Mouse (Mus musculus) midbrain, embryonic 16.5 days (tissue): ENCODE data around the gene Cntnap2. TPM values are rescaled to one million over a fixed set of nuclear protein-coding genes. Genes with fewer than 3 reads are reported as not detected.
A peak's percentile ranks its signal among the peaks of the same experiment; 100 is the strongest.

Experiments
- ATAC-seq: fragments of 200-750 bp; cut with Nextera tagmentation; 2 replicates; pipeline ENCODE4 v1.8.0; 2017; ENCODE audit warnings: moderate TSS enrichment
- H3K27ac ChIP-seq: fragments of 300-500 bp; sonication (generic); 2 replicates; pipeline ENCODE4 v1.5.1; 2014; ENCODE audit warnings: mild to moderate bottlenecking, low read length, mixed read lengths
- H3K27me3 ChIP-seq: fragments of 300-500 bp; sonication (generic); 2 replicates; pipeline ENCODE4 v1.6.1; 2014; ENCODE audit warnings: low read depth, low read length, mixed read lengths; ENCODE audit not compliant: control insufficient read depth, insufficient read depth
- H3K36me3 ChIP-seq: fragments of 300-500 bp; sonication (generic); 2 replicates; pipeline ENCODE4 v1.6.1; 2014; ENCODE audit warnings: mild to moderate bottlenecking, low read length, moderate library complexity, mixed read lengths; ENCODE audit not compliant: control insufficient read depth, insufficient read depth
- H3K4me1 ChIP-seq: fragments of 300-500 bp; sonication (generic); 2 replicates; pipeline ENCODE4 v1.6.1; 2014; ENCODE audit warnings: mild to moderate bottlenecking, low read length, mixed read lengths; ENCODE audit not compliant: control insufficient read depth, insufficient read depth
- H3K4me2 ChIP-seq: fragments of 300-500 bp; sonication (generic); 2 replicates; pipeline ENCODE4 v1.6.1; 2014; ENCODE audit warnings: mild to moderate bottlenecking, low read length, mixed read lengths
- H3K4me3 ChIP-seq: fragments of 300-500 bp; sonication (generic); 2 replicates; pipeline ENCODE4 v1.5.1; 2014; ENCODE audit warnings: low read depth, mild to moderate bottlenecking, low read length, moderate library complexity, mixed read lengths
- H3K9ac ChIP-seq: fragments of 300-500 bp; sonication (generic); 2 replicates; pipeline ENCODE4 v1.6.1; 2014; ENCODE audit warnings: low read depth, low read length, mixed read lengths
- H3K9me3 ChIP-seq: fragments of 300-500 bp; sonication (generic); replicated peaks from 2 replicates; pipeline ENCODE4 v1.6.1; 2014; ENCODE audit warnings: mild to moderate bottlenecking, low read length, mixed read lengths; ENCODE audit not compliant: control insufficient read depth, poor library complexity, severe bottlenecking
- WGBS: fragments of 180-500 bp; shearing (Covaris S2); extraction: QIAGEN DNeasy Blood & Tissue Kit; methylation state at CpG from one replicate; pipeline ENCODE4 v1.1.7; 2014; 5-methylcytosine and 5-hydroxymethylcytosine counted together
- polyA plus RNA-seq: library from polyadenylated mRNA; unstranded; fragments of >200 nt; fragmentation: Nextera tagmentation; extraction: Ambion mirVana; gene quantifications from 2 replicates; pipeline ENCODE4 v1.2.1, GENCODE M21; 2015

Cntnap2 gene
- polyA plus RNA-seq, 1 experiment from 2014 or later: 63.5 TPM

GRCm38 (mm10) chr6:47026064-47026686 lies 1967.0 kb downstream of the Cntnap2 start:
- ATAC-seq: no peak
- Histone ChIP-seq H3K36me3 (no peaks in the 10 kb centered on the region), H3K4me2 (no peak overlapping the region), H3K27me3 (no peaks in the 10 kb centered on the region), H3K27ac (no peak overlapping the region), H3K9me3 (no peaks in the 10 kb centered on the region), H3K4me3 (no peak overlapping the region), H3K4me1 (no peaks in the 10 kb centered on the region), H3K9ac (no peak overlapping the region)
- 88% methylated on average over 4 of the region's 4 CpGs for WGBS

GRCm38 (mm10) chr6:47031362-47031761 lies 1972.2 kb downstream of the Cntnap2 start:
- no peaks in the 10 kb centered on the region for H3K4me1 ChIP-seq
- WGBS: 83% methylated on average over 2 of the region's 2 CpGs
- ATAC-seq: no peak
- H3K4me2 ChIP-seq: no peak overlapping the region
- H3K27me3 ChIP-seq: no peaks in the 10 kb centered on the region
- no peak overlapping the region for H3K4me3 ChIP-seq
- no peaks in the 10 kb centered on the region for H3K9me3 ChIP-seq
- no peak overlapping the region for H3K9ac ChIP-seq
- no peak overlapping the region for H3K27ac ChIP-seq
- H3K36me3 ChIP-seq: no peaks in the 10 kb centered on the region

DNA sequence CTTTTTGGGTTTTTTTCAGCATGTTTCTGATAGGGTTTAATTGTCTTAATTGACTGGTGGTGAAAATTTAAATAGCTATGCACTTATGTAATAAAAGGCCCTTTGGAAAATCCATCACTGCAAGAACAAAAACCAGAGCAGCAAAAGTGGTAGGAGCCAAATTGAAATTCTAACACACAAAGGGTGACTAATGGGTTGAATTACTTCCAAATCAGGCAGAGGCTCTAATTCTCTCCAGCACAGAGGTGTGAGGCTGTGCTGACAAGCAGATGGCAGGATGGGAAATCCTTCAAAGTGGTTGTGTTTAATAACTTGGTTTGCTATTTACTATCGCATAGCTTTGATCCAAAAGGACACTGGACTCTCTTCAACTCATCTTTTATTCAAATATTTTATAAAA lies 1983.4 kb downstream of the Cntnap2 start:
- Histone ChIP-seq H3K4me3 (no peak overlapping the region), H3K27ac (no peak overlapping the region), H3K27me3 (no peaks in the 10 kb centered on the region), H3K4me2 (no peak overlapping the region), H3K4me1 (peaks cover 2% of the 10 kb centered on the region; the same call in 1 of the 2 replicates), H3K36me3 (no peaks in the 10 kb centered on the region), H3K9me3 (no peaks in the 10 kb centered on the region), H3K9ac (no peak overlapping the region)
- no peak for ATAC-seq
- WGBS: 70% methylated on average over 1 of the region's 1 CpGs

- 90% methylated on average over 1 of the region's 1 CpGs for WGBS
- peaks cover 2% of the 10 kb centered on the region; the same call in 1 of the 2 replicates for H3K4me1 ChIP-seq
- no peaks in the 10 kb centered on the region for H3K27me3 ChIP-seq
- no peak overlapping the region for H3K4me3 ChIP-seq
- no peaks in the 10 kb centered on the region for H3K9me3 ChIP-seq
- no peak overlapping the region for H3K27ac ChIP-seq
- H3K9ac ChIP-seq: no peak overlapping the region
- H3K36me3 ChIP-seq: no peaks in the 10 kb centered on the region
- H3K4me2 ChIP-seq: no peak overlapping the region
- ATAC-seq: no peak
These were observed 1984.4 kb downstream of the Cntnap2 start for GRCm38 (mm10) chr6:47043586-47043985.

DNA sequence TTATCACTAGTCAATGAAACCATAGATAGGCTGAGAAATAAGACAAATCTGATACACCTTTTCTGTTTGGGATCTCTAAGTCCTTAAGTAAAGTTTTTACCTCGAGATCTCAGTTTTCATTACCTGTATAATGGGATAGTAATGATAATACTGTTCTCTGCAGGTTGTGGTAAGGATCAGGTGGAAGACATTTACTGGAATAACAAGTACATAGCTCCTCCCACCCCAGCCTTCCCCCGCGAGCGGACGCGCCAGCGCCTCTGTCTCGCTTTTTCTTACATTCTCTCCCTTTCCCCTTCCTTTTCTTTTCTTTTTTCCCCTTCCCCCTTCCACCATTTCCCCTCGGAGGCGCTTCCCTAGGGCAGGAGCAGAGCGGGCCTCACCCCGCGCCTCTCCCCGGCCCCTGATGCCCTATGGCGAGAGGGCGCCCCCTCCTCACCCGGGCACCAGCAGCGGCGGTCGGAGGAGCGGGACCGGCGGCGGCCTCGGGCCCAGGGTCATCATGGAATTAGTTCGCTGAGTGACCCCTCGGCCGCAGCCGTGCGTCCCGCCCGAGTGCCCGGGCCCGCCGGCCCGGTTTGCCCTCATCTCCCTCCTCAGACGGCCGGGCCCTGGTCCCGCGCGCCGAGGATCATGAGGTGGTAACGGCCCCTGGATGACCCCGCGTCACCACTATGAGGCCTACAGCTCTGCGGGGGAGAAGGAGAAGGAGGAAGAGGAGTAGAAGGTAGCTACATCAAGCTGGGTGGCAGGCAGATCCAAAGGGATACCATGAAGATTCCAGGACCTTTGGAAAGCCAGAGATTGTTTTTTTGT lies 1985.4 kb downstream of the Cntnap2 start:
- Histone ChIP-seq H3K36me3 (no peaks in the 10 kb centered on the region), H3K9me3 (no peaks in the 10 kb centered on the region), H3K9ac (peak overlapping the region; percentile 54), H3K4me2 (peak overlapping the region; percentile 63), H3K4me3 (peak overlapping the region; percentile 39), H3K27me3 (no peaks in the 10 kb centered on the region), H3K4me1 (peaks cover 2% of the 10 kb centered on the region; the same call in 1 of the 2 replicates), H3K27ac (no peak overlapping the region)
- WGBS: 3% methylated on average over 39 of the region's 46 CpGs
- ATAC-seq: peak; percentile 56; the same call in 1 of the 2 replicates

GRCm38 (mm10) chr6:47049051-47049450 lies 1989.9 kb downstream of the Cntnap2 start:
- Histone ChIP-seq H3K4me2 (no peak overlapping the region), H3K9ac (no peak overlapping the region), H3K4me1 (0 out of 2 replicates have a peak, but pooled peaks cover 3% of the 10 kb centered on the region), H3K36me3 (no peaks in the 10 kb centered on the region), H3K27ac (no peak overlapping the region), H3K9me3 (no peaks in the 10 kb centered on the region), H3K27me3 (no peaks in the 10 kb centered on the region; the same call in 1 of the 2 replicates), H3K4me3 (no peak overlapping the region)
- 86% methylated on average over 5 of the region's 5 CpGs for WGBS
- ATAC-seq: no peak

DNA sequence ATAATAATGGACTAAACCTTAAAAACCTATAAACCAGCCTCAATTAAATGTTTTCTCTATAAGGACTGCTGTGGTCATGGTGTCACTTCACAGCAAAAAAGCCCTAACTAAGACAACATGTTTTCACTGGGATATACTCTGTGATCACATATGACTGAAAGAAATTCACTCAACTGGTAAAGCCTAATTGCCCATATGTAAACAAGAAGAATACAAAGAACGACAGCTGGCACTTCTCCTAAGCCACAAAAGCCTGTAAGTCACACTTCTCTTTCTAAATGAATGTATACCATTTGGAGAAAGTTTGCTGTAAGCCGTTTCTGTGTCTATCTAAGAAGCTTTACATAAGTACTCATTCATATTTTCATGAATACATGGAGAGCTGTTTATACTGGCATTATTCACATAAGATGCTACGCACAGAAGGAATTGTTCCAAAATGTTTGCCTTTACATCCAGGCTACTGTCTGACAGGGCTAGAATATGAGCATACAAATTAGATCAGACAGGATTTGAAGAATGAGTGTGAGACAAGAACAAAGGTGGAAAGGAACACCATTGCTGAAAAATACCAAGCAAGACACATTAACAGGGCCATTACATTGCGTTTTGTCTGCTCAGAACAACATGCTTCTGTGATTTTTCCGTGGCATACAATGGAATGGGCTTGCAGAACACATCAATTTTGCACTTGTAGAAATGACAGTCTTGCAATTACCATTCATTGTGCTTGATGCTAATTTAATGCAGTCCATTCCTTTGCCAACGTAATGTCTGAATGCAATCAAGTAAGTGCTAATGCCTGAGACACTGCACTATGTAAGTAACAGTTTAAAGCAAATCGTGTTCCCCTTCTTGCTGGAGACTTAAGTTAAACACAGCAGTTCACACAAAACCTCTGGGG lies 1991.4 kb downstream of the Cntnap2 start:
- H3K4me2 ChIP-seq: no peak overlapping the region
- no peak overlapping the region for H3K9ac ChIP-seq
- H3K36me3 ChIP-seq: no peaks in the 10 kb centered on the region
- 0 out of 2 replicates have a peak, but pooled peaks cover 3% of the 10 kb centered on the region for H3K4me1 ChIP-seq
- H3K27me3 ChIP-seq: no peaks in the 10 kb centered on the region; the same call in 1 of the 2 replicates
- 33% methylated on average over 7 of the region's 7 CpGs for WGBS
- H3K9me3 ChIP-seq: no peaks in the 10 kb centered on the region
- ATAC-seq: no peak
- no peak overlapping the region for H3K4me3 ChIP-seq
- no peak overlapping the region for H3K27ac ChIP-seq

- no peaks in the 10 kb centered on the region for H3K36me3 ChIP-seq
- H3K4me3 ChIP-seq: no peak overlapping the region
- H3K9me3 ChIP-seq: no peaks in the 10 kb centered on the region
- ATAC-seq: no peak
- no peak overlapping the region for H3K27ac ChIP-seq
- no peak overlapping the region for H3K4me2 ChIP-seq
- 70% methylated on average over 3 of the region's 3 CpGs for WGBS
- H3K4me1 ChIP-seq: no peaks in the 10 kb centered on the region
- H3K27me3 ChIP-seq: no peaks in the 10 kb centered on the region
- H3K9ac ChIP-seq: no peak overlapping the region
These were observed 2002.2 kb downstream of the Cntnap2 start for GRCm38 (mm10) chr6:47061341-47061740.
